Mouse (Mus musculus): Measurements from ENCODE around the gene Tmem184b.

Gene Tmem184b

GRCm38 (mm10) chr15:79368313-79368811 lies 35.0 kb downstream of the Tmem184b start:
- no peak for DNase-seq (ENCODE audit: low read depth, low spot score)

GRCm38 (mm10) chr15:79366402-79366801 lies 37.0 kb downstream of the Tmem184b start:
- no peak for DNase-seq (ENCODE audit: low read depth, low spot score)

GRCm38 (mm10) chr15:79365068-79365467 lies 38.3 kb downstream of the Tmem184b start:
- no peak for DNase-seq (ENCODE audit: low read depth, low spot score)

- no peak for DNase-seq (ENCODE audit: low read depth, low spot score)
These were observed 39.2 kb downstream of the Tmem184b start for GRCm38 (mm10) chr15:79364120-79364519.

- no peak for DNase-seq (ENCODE audit: low read depth, low spot score)
These were observed 42.3 kb downstream of the Tmem184b start for GRCm38 (mm10) chr15:79361023-79361422.

GRCm38 (mm10) chr15:79360371-79360770 lies 43.0 kb downstream of the Tmem184b start:
- no peak for DNase-seq (ENCODE audit: low read depth, low spot score)

- DNase-seq (ENCODE audit: low read depth, low spot score): no peak
These were observed 43.4 kb downstream of the Tmem184b start for GRCm38 (mm10) chr15:79359954-79360353.

- no peak for DNase-seq (ENCODE audit: low read depth, low spot score)
These were observed 45.2 kb downstream of the Tmem184b start for GRCm38 (mm10) chr15:79357974-79358690.

GRCm38 (mm10) chr15:79357036-79357911 lies 46.1 kb downstream of the Tmem184b start:
- no peak for DNase-seq (ENCODE audit: low read depth, low spot score)

- no peak for DNase-seq (ENCODE audit: low read depth, low spot score)
These were observed 46.9 kb downstream of the Tmem184b start for GRCm38 (mm10) chr15:79356481-79356880.

- DNase-seq (ENCODE audit: low read depth, low spot score): no peak
These were observed 48.8 kb downstream of the Tmem184b start for GRCm38 (mm10) chr15:79354619-79355018.

GRCm38 (mm10) chr15:79353690-79354305 lies 49.6 kb downstream of the Tmem184b start:
- no peak for DNase-seq (ENCODE audit: low read depth, low spot score)

GRCm38 (mm10) chr15:79352479-79352878 lies 50.9 kb downstream of the Tmem184b start:
- no peak for DNase-seq (ENCODE audit: low read depth, low spot score)

- no peak for DNase-seq (ENCODE audit: low read depth, low spot score)
These were observed 52.0 kb downstream of the Tmem184b start for GRCm38 (mm10) chr15:79351331-79351767.

GRCm38 (mm10) chr15:79350866-79351265 lies 52.5 kb downstream of the Tmem184b start:
- DNase-seq (ENCODE audit: low read depth, low spot score): no peak

GRCm38 (mm10) chr15:79348651-79349050 lies 54.7 kb downstream of the Tmem184b start:
- no peak for DNase-seq (ENCODE audit: low read depth, low spot score)

- peak; percentile 77 for DNase-seq (ENCODE audit: low read depth, low spot score)
These were observed 55.4 kb downstream of the Tmem184b start for GRCm38 (mm10) chr15:79347845-79348506.

- peak; percentile 94 for DNase-seq (ENCODE audit: low read depth, low spot score)
These were observed 56.1 kb downstream of the Tmem184b start for GRCm38 (mm10) chr15:79347165-79347844.

- peak; percentile 48 for DNase-seq (ENCODE audit: low read depth, low spot score)
These were observed 57.1 kb downstream of the Tmem184b start, which contains the start of gene Maff for GRCm38 (mm10) chr15:79346051-79346793. Gene Maff, plus strand, starts transcription at chr15:79346621.

- no peak for DNase-seq (ENCODE audit: low read depth, low spot score)
These were observed 58.7 kb downstream of the Tmem184b start for GRCm38 (mm10) chr15:79344627-79345026.
